Mouse (Mus musculus): ENCODE measurements around the gene Bdnf. TPM values are rescaled to one million over a fixed set of nuclear protein-coding genes. Genes with fewer than 3 reads are reported as not detected.

Bdnf gene
- 2.5 and 3.7 TPM in 2 replicates for polyA plus RNA-seq (2012; rRNA removed)

DNA sequence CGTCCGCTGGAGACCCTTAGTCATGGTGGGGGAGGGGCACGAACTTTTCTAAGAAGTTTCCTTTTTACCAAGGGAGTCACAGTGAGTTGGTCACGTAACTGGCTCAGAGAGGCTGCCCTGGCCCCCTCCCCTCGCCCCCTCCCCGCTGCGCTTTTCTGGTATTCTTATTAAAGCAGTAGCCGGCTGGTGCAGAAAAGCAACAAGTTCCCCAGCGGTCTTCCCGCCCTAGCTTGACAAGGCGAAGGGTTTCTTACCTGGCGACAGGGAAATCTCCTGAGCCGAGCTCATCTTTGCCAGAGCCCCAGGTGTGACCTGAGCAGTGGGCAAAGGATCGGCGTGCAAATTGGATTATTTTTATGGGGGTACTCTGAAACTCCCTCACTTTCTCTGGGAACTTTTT lies at the start of gene Bdnf:
Gene Bdnf, plus strand, starts transcription at position 169 of the 400 bp plus-strand sequence.

Other genes with a start within 250 kb of the Bdnf start
- gene Lin7c, start 216.2 kb downstream of the Bdnf start, polyA plus RNA-seq (2012; rRNA removed), result 78.7 and 80.8 TPM in 2 replicates
- gene Lgr4, start 242.9 kb downstream of the Bdnf start, polyA plus RNA-seq (2012; rRNA removed), result 10.1 and 11.9 TPM in 2 replicates

Measured in central nervous system, embryonic 18 days (tissue).